Mouse (Mus musculus): Measurements from ENCODE around the gene Rassf5.

- no peak for TF ChIP-seq POLR2A (IDR thresholded peaks at IDR 0.05; ENCODE audit: low read depth, low read length)
- TF ChIP-seq CTCF (IDR thresholded peaks at IDR 0.05; ENCODE audit: borderline replicate concordance, insufficient read depth, low read length) = no peak
Measured at GRCm38 (mm10) chr1:131286803-131287202, 41.7 kb upstream of the Rassf5 start.
